Mouse (Mus musculus): ENCODE results near the gene Zbtb24.

DNA sequence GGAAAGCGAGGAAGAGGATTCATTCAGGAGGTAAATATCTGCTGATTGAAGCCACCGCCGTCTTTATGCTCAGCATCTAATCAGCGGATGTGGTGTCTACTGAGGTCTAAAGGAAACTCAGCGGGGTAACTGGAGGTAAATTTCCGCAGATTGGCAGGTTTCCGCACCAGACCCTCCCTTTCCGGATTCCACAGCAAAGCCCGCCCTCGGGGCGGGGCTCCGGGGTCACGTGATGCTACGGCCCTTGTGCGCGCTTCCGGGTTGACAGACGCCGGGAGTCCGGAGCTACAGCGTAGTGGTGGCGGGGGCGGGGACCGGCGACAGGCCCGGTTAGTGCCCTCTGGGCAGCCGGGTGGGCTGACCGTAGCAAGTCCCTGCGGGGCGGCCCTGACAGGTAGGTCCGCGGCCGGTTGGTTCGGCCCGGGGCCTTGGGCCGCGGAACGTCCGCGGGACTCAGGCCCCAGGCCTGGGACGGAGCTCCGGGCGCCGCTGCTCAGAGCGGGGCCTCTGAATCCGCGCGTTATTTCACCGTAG, at the start of gene Zbtb24:
- TF ChIP-seq CTCF (IDR thresholded peaks at IDR 0.05; ENCODE audit: low read depth) (no peak), EP300 (IDR thresholded peaks at IDR 0.05; ENCODE audit: low read depth) (peak; percentile 52)

Data from heart, postnatal 0 days (tissue).